Mouse (Mus musculus) heart, embryonic 14.5 days (tissue): ENCODE results near the gene Prss44. TPM values are rescaled to one million over a fixed set of nuclear protein-coding genes. Genes with fewer than 3 reads are reported as not detected.

Source experiments
- polyA plus RNA-seq: library from polyadenylated mRNA; unstranded; fragments of >200 nt; fragmentation: Nextera tagmentation; extraction: Ambion mirVana; gene quantifications from 2 replicates; pipeline ENCODE4 v1.2.1, GENCODE M21; 2014

The Prss44 gene
- polyA plus RNA-seq, 1 experiment from 2014 or later = not detected

Other genes with a start within 250 kb of the Prss44 start
- 8.4 and 12.2 TPM in 2 replicates for gene Nradd, start 189.5 kb upstream of the Prss44 start, polyA plus RNA-seq
- gene Nbeal2, start 159.8 kb upstream of the Prss44 start, polyA plus RNA-seq = 2.4 and 2.7 TPM in 2 replicates
- 146 and 147 TPM in 2 replicates for gene Ccdc12, start 157.5 kb upstream of the Prss44 start, polyA plus RNA-seq
- 4,569 and 4,875 TPM in 2 replicates for gene Myl3, start 72.1 kb upstream of the Prss44 start, polyA plus RNA-seq
- 22.2 and 23.9 TPM in 2 replicates for gene Pth1r, start 66.8 kb upstream of the Prss44 start, polyA plus RNA-seq
- gene Prss42, start 15.8 kb upstream of the Prss44 start, polyA plus RNA-seq = not detected in 2 replicates
- gene Prss43, start 12.7 kb downstream of the Prss44 start, polyA plus RNA-seq = not detected in 2 replicates
- not detected in 2 replicates for gene Prss45, start 20.6 kb downstream of the Prss44 start, polyA plus RNA-seq
- gene Prss46, start 30.5 kb downstream of the Prss44 start, polyA plus RNA-seq = 0.22 TPM in 1 of 2 replicates, not detected in the other
- gene Prss50, start 44.0 kb downstream of the Prss44 start, polyA plus RNA-seq = not detected in 2 replicates
- gene Als2cl, start 65.9 kb downstream of the Prss44 start, polyA plus RNA-seq = 1.1 and 1.6 TPM in 2 replicates
- gene Tmie, start 66.1 kb downstream of the Prss44 start, polyA plus RNA-seq = 0.16 and 0.20 TPM in 2 replicates
- gene Fam240a, start 102.9 kb downstream of the Prss44 start, polyA plus RNA-seq = not detected in 2 replicates
- not detected in 2 replicates for gene Tdgf1, start 132.2 kb downstream of the Prss44 start, polyA plus RNA-seq
- gene Lrrc2, start 137.6 kb downstream of the Prss44 start, polyA plus RNA-seq = 5.0 and 5.4 TPM in 2 replicates
- gene Rtp3, start 176.6 kb downstream of the Prss44 start, polyA plus RNA-seq = 0.12 TPM in 1 of 2 replicates, not detected in the other
- gene Ltf, start 205.3 kb downstream of the Prss44 start, polyA plus RNA-seq = 1.3 and 1.6 TPM in 2 replicates
- gene Ccrl2, start 243.5 kb downstream of the Prss44 start, polyA plus RNA-seq = 3.2 and 3.6 TPM in 2 replicates